Mouse (Mus musculus): ENCODE data around the gene Gm17087.

Gm17087 gene

DNA sequence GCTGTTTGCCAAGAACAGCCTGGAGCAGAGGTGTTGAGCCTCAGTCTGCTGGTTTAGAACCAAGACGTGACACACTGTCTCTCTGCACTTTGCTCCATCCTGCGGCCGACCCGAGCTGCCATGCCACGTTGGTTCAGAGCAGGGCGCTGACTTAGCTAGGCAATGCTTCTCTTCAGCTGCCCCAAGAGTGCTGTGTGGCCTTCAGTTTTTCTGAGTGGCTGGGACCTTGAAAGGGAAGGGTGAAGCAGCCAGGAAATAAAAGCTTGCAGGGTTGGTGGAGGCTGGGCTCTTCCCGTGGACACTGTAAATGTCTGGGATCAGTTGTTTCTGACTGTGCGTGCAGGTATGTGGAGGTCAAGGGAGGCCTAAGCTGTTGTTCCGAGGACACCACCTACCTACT, 20.4 kb downstream of the Gm17087 start:
- no peak for DNase-seq (ENCODE audit: low spot score in 2 of 2)

DNA sequence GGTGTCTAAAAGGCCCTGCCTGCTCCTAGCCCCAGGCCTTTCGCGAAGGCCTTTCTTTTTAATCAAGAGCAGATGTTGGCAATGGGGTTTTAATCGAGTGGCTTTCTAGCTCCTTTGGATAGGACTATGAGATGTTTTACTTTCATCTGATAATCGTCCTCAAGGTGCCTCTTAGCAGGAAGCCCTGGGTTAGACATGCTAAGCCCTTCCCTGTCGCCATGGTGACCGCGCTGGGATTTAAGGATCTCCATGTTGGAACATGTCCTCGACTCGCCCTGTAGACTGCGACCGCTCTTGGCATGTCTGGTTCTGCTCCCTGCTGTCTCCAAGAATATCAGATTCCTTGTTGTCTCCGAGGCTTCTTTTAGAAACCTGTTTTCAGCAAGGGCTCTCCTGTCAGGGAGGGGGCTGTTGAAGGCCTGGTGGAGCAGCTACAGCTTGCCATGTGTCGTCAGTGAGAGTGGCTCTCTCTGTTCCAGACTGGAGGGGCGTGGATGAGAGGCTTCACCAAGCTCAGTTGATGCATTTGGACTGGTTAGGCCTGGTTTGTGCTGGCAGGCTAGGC, 24.7 kb downstream of the Gm17087 start:
- DNase-seq (ENCODE audit: low spot score in 2 of 2): peak; percentile 27 to 41

DNA sequence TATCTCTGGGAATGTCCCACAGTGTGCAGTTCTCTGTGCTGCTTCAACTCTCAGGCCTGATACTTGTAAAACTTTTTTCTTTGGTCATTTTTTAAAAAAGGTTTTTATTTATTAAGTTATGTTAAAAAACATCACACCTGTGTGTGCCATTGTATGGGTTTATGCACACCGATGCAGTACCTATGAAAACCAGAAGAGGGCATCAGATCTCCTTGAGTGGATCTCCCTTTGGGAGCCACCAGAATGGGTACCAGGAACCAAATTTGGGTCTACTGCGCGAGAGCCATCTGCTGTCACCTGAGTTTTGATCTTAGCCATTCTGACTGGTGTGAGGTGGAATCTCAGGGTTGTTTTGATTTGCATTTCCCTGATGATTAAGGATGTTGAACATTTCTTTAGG, 28.6 kb downstream of the Gm17087 start:
- DNase-seq (ENCODE audit: low spot score in 2 of 2): no peak

DNA sequence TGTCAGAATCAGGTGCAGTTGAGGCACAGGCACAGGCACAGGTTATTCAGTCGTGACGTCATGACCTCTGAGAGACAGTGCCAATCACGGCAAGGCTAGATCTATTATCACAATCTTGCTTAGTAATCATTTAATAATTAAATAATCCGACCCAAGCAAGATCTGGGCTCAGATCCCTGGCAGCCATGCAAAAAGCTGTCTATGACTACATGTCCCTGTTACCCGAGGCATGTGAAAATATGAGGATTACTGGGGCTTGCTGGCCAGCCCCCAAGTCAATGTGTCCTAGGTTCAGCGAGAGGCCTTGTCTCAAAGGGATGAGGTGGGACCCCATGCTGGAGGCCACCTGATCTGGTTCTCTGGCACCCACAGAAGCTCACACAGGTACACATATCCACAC, 30.2 kb downstream of the Gm17087 start:
- DNase-seq (ENCODE audit: low spot score in 2 of 2): no peak

DNA sequence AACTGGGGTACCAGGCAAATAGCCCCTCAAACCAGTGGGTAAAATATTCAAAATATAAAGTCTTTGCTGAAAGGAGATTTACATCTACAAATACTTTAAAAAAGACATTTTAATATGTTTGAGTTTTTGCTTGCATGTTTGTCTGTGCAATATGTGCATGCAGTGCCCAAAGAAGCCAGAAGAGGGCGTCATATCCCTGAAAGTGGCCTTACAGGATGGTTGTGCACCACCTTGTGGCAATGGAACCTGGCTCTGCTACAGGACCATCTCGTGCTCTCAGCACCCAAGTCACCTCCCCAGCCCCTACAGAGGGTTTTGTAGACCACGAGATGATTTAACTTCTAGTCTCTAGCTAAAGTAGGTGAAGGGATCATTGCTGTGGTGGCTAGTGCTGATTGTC, 32.9 kb downstream of the Gm17087 start:
- DNase-seq (ENCODE audit: low spot score in 2 of 2): no peak

DNA sequence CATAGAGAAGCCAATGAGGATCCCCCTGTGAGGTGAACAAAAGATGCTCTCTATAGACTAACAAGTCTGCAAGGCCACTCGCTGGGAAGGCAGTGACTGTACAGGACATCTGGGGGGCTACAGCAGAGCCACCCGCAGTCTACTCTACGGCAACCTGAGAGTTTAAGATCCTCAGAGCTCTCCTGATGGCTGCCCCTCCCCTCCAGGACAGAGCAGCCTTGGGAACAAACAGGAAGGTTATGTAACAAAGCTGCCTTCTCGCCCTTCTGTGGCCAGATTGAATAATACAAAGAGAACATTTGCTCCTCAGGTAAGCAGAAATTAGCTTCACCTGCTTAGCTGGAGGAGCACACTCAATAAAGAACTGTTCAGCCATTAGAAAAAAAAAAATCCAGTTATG, 34.1 kb downstream of the Gm17087 start:
- DNase-seq (ENCODE audit: low spot score in 2 of 2): no peak

DNA sequence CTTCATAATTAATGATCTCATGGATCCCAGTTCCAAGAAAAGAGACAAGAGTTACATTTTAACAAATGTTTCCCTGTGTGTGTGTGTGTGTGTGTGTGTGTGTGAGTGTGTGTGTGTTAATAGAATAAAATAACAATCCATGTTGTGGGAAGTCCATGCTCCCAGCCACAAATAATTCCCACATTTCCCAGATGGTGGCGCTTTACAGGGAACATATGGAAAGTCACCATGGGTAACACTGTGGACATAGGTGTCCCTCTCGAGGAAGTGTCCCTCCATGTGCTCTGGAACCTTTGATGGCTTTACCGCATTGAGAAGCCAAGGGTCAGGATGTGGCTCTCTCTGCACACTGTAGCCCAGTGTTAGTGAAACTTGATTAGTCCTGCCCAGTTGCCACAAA, 38.1 kb downstream of the Gm17087 start:
- DNase-seq (ENCODE audit: low spot score in 2 of 2): no peak

DNA sequence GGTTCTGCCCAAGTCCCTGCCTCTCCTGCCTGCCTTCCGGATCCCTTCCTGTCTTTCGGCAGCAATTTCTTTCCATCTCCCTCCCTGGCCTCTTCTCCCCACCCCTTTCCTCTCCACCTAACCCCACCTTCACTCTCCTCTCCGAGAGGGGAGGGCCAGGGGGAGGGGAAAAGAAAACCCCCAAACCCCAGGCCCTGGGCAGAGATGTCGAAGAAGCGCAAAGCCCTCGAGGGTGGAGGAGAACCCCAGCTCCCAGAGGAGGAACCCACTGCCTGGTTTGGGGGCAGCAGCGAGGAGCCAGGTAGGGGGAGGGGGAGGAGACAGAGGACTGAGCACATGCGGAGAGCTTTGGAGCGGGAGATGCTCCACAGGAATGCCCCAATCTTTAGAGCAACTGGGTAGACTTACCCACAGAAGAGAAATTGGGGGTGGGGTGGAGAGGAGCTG, 39.9 kb downstream of the Gm17087 start:
- peak in 1 of 2 experiments; percentile 28 for DNase-seq (ENCODE audit: low spot score in 2 of 2)

DNA sequence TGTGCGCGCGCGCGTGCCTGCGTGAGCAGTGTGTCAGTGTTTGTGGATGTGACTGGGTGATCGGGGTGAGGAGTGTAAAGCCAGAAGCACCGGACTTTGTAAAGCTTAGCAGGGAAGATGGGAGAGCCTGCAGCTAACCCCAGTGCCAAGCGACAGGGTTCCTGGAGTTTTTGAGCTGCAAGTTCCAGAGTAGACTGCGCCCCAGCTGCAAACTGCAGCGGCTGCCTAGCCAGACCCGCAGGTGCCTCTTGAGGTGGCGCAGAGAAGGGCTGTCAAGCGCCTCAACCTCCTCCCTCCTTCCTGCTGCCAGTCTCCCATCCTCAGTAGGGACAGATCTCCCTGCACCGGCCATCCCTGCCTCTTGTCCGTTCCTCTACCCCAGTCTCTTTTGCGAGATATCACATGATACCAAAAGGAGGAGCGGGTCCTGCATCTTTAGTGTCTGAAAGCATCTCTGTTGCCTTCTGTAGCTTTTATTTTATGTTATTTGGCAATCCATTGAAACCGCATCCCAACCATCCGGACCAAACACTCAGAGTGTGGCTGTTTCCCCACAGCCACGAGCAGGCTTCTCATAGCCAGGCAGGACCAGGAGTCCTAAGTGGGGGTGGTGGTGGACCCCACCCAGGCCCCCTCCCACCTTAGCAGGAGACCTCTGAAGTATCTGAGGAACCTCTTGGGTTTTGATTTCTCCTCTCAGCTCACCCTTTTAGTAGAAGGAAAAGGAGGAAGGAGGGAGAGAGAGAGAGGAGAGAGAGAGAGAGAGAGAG, 40.6 kb downstream of the Gm17087 start:
- DNase-seq (ENCODE audit: low spot score in 2 of 2): peak in 1 of 2 experiments; percentile 24

DNA sequence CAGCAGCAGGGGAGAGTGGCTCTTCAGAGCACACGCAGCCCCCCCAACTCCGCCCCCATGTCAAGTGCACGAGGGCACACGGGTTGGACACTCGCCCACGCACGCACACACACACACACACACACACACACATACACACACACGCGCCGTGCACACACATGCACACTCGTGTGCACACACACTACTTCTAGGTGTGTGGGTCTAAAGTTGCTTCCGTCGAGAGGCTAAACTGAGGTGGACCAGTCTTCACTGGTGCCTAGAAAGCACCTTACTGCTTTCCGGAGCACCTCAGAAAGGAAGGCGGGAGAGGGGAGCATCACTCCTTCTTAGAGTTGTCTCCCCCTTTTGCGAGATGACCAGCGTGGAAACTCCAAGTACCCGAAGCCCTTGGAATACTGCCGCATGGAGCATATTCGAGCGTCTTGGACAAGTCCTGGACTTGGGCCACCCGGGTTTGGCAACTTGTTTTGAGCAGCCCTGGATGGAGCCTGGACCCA, 41.5 kb downstream of the Gm17087 start, which contains the start of gene Pde10a:
Gene Pde10a (plus strand): TSS at position 148 of the 497 bp plus-strand sequence.
- DNase-seq (ENCODE audit: low spot score in 2 of 2): peak in 1 of 2 experiments; percentile 37

DNA sequence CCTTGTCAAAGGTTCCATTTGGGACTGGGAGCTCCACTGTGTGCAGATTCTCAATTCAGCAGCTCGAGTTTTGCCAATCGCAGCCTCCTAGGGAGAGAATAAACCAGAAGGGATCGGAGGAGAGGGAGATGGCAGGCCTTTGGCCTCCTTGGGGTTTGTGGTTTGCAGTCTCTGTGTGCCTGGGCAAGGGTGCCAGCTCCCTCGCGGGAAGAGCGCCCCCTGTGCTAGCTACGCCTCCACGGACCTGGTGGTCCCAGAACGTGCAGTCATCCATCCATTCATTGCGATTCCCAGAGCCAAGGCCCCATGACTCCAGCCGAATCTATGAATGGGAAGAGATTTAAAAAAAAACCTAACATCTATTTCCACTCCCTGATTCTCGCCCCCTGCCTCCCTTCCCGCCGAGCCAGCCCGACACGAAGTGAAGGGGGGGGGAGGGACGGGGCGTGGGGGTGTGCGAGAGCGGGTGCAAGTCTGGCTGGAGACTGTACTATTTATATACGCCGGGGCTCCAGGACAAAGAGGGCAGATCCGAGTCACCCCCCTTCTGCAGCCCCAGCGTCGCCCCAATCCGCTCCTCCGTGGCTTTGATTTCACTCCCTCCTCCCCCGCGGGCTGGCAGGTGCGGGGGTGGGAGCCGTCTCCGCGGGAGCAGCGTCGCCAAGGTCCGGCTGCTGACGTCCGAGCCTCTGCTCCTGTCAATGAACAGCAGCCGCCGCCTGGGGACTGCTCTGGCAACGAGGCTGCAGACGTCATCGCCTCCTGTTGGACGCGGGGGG, 42.2 kb downstream of the Gm17087 start:
- peak; percentile 88 to 90 for DNase-seq (ENCODE audit: low spot score in 2 of 2)

DNA sequence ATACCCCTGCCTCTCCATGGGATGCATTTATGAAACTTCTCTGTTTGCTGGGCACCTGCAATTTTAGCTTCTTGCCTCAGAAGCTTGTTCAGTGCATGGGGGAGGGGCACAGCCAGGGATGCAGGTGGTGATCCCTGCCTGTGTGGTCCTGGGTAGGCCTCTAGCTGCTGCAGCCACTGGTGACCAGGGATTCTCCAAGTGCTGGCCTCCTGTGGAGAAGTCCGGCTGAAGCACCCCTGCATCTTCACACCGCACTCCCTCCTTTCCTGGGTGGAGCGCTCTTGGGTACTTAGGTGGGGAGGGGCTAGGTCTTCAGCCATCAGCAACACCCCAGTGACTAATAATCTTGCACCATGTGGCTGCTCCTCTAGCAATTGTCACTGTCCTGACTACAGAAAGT, 42.8 kb downstream of the Gm17087 start:
- DNase-seq (ENCODE audit: low spot score in 2 of 2): peak; percentile 23 to 40

DNA sequence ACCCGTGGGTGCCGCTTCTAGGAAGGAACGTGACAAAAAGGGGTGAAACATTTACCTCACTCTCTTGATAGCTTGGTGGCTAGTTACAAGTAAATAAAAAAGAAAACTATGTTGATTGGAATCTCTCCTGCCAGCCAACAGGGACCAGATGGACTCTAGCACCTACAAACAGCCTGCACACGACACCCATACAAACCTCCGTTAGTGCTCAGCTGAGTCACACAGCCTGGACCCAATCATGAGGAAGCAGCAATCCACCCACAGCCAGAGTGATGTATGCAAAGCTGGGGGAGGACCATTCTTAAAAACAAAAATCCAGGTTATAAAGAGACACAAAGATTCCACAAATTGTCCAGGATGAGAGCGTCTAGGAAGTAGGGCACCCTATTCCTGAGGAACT, 50.7 kb downstream of the Gm17087 start:
- no peak for DNase-seq (ENCODE audit: low spot score in 2 of 2)
